8 mouse cellular contexts compared by ENCODE assay signal in genomic region chr9:42943781-42944535, GRCm38 (mm10). TPM values are rescaled to one million over a fixed set of nuclear protein-coding genes. Genes with fewer than 3 reads are reported as not detected.
A peak's percentile ranks its signal among the peaks of the same experiment; 100 is the strongest.
DNase-seq lines count a peak whose midpoint lies in the region; ATAC-seq and TF ChIP-seq lines count a peak whose summit lies in the region.

TSS of gene Grik4 (minus strand) at chr9:42944493.

- TF ChIP-seq POLR2A in limb, embryonic 14.5 days (IDR thresholded peaks at IDR 0.05; ENCODE audit: borderline replicate concordance, extremely low read depth, insufficient read depth, insufficient read length) = no peak

- peak within 1 kb of the TSS; percentile 88 for H3K9ac ChIP-seq in kidney, embryonic 14.5 days (ENCODE audit: low read depth, low read length)
- H3K9ac ChIP-seq in embryonic facial prominence, embryonic 14.5 days (ENCODE audit: low read depth, low read length) = peak within 1 kb of the TSS; percentile 82
- H3K9ac ChIP-seq in hindbrain, embryonic 14.5 days = peak within 1 kb of the TSS; percentile 94
- H3K9ac ChIP-seq in limb, embryonic 14.5 days (ENCODE audit: low read depth, low read length, severe bottlenecking) = peak within 1 kb of the TSS; percentile 81

- peak within 1 kb of the TSS; percentile 71 for H3K4me3 ChIP-seq in kidney, embryonic 14.5 days (ENCODE audit: low read length)
- peak within 1 kb of the TSS; percentile 66 for H3K4me3 ChIP-seq in embryonic facial prominence, embryonic 14.5 days (ENCODE audit: low read depth, low read length)
- H3K4me3 ChIP-seq in hindbrain, embryonic 14.5 days (replicated peaks; ENCODE audit: low read length) = peak within 1 kb of the TSS; percentile 81
- H3K4me3 ChIP-seq in limb, embryonic 14.5 days (replicated peaks; ENCODE audit: low read length) = peak within 1 kb of the TSS; percentile 73

- no peaks in the 10 kb centered on the region for H3K9me3 ChIP-seq in kidney, embryonic 14.5 days (ENCODE audit: control insufficient read depth, low read length)
- H3K9me3 ChIP-seq in embryonic facial prominence, embryonic 14.5 days (ENCODE audit: control insufficient read depth, low read length) = no peaks in the 10 kb centered on the region
- no peaks in the 10 kb centered on the region for H3K9me3 ChIP-seq in hindbrain, embryonic 14.5 days (ENCODE audit: control insufficient read depth, low read length)
- H3K9me3 ChIP-seq in limb, embryonic 14.5 days (ENCODE audit: control insufficient read depth, low read length) = no peaks in the 10 kb centered on the region

- ATAC-seq in kidney, embryonic 14.5 days (ENCODE audit: low FRiP score, low TSS enrichment) = peak; percentile 30
- ATAC-seq in embryonic facial prominence, embryonic 14.5 days (ENCODE audit: low read depth) = peak; percentile 90; the same call in 1 of the 2 replicates
- peak; percentile 23; the same call in 1 of the 2 replicates for ATAC-seq in hindbrain, embryonic 14.5 days (ENCODE audit: low FRiP score)
- ATAC-seq in limb, embryonic 14.5 days (ENCODE audit: low FRiP score, low read depth) = 0 out of 2 replicates have a peak, but pooled peaks have one; percentile 13

- peak within 1 kb of the TSS; percentile 37; the same call in 1 of the 2 replicates for H3K27ac ChIP-seq in kidney, embryonic 14.5 days (ENCODE audit: low read depth, low read length)
- H3K27ac ChIP-seq in embryonic facial prominence, embryonic 14.5 days (replicated peaks; ENCODE audit: low read depth, low read length) = no peak within 1 kb of the TSS
- peak within 1 kb of the TSS; percentile 81 for H3K27ac ChIP-seq in hindbrain, embryonic 14.5 days
- H3K27ac ChIP-seq in limb, embryonic 14.5 days (replicated peaks; ENCODE audit: low read depth, low read length) = no peak within 1 kb of the TSS

- peak within 1 kb of the TSS; percentile 97 for H3K4me2 ChIP-seq in kidney, embryonic 14.5 days (replicated peaks; ENCODE audit: low read depth, low read length)
- H3K4me2 ChIP-seq in embryonic facial prominence, embryonic 14.5 days (ENCODE audit: low read depth, low read length) = peak within 1 kb of the TSS; percentile 97
- peak within 1 kb of the TSS; percentile 95 for H3K4me2 ChIP-seq in hindbrain, embryonic 14.5 days (replicated peaks)
- H3K4me2 ChIP-seq in limb, embryonic 14.5 days (replicated peaks; ENCODE audit: low read depth, low read length, severe bottlenecking) = peak within 1 kb of the TSS; percentile 99

- no peaks in the 10 kb centered on the region for H3K36me3 ChIP-seq in kidney, embryonic 14.5 days (ENCODE audit: control insufficient read depth, insufficient read depth, low read length)
- H3K36me3 ChIP-seq in embryonic facial prominence, embryonic 14.5 days (ENCODE audit: control insufficient read depth, insufficient read depth, low read length) = no peaks in the 10 kb centered on the region
- no peaks in the 10 kb centered on the region for H3K36me3 ChIP-seq in hindbrain, embryonic 14.5 days (replicated peaks; ENCODE audit: control insufficient read depth, insufficient read depth)
- no peaks in the 10 kb centered on the region for H3K36me3 ChIP-seq in limb, embryonic 14.5 days (ENCODE audit: control insufficient read depth, insufficient read depth, low read length)

- peaks cover 19% of the 10 kb centered on the region for H3K4me1 ChIP-seq in kidney, embryonic 14.5 days (ENCODE audit: control insufficient read depth, insufficient read depth, low read length)
- peaks cover 15% of the 10 kb centered on the region for H3K4me1 ChIP-seq in embryonic facial prominence, embryonic 14.5 days (ENCODE audit: control insufficient read depth, insufficient read depth, low read length)
- 0 out of 2 replicates have a peak, but pooled peaks cover 11% of the 10 kb centered on the region for H3K4me1 ChIP-seq in hindbrain, embryonic 14.5 days (replicated peaks; ENCODE audit: control insufficient read depth, insufficient read depth, low read length)
- H3K4me1 ChIP-seq in limb, embryonic 14.5 days (ENCODE audit: control insufficient read depth, insufficient read depth, low read length) = peaks cover 7% of the 10 kb centered on the region

- DNase-seq in kidney, adult 11 months = no peak
- DNase-seq in ZHBTc4 (ENCODE audit: low read depth, low spot score) = peak; percentile 70
- no peak for DNase-seq in embryonic facial prominence, embryonic 14.5 days (ENCODE audit: low spot score)
- DNase-seq in hindbrain, embryonic 14.5 days (ENCODE audit: low spot score) = peak; percentile 51
- DNase-seq in limb, embryonic 14.5 days (ENCODE audit: low spot score) = no peak
- DNase-seq in neural tube, embryonic 10.5 days (ENCODE audit: extremely low spot score, low spot score) = peak; percentile 68
- DNase-seq in spleen, postnatal 36 days (ENCODE audit: low spot score in 2 of 2) = no peak

- WGBS in kidney, embryonic 14.5 days = under 1% methylated on average over 32 of the region's 68 CpGs
- under 1% methylated on average over 43 of the region's 68 CpGs for WGBS in embryonic facial prominence, embryonic 14.5 days
- WGBS in hindbrain, embryonic 14.5 days = 0% methylated on average over 55 of the region's 68 CpGs
- WGBS in limb, embryonic 14.5 days = under 1% methylated on average over 38 of the region's 68 CpGs

- H3K27me3 ChIP-seq in kidney, embryonic 14.5 days (ENCODE audit: control insufficient read depth, insufficient read depth, low read length) = peaks cover 5% of the 10 kb centered on the region; the same call in 1 of the 2 replicates
- H3K27me3 ChIP-seq in embryonic facial prominence, embryonic 14.5 days (replicated peaks; ENCODE audit: control insufficient read depth, insufficient read depth, low read length) = peaks cover 13% of the 10 kb centered on the region; the same call in 1 of the 2 replicates
- no peaks in the 10 kb centered on the region for H3K27me3 ChIP-seq in hindbrain, embryonic 14.5 days (ENCODE audit: control insufficient read depth, insufficient read depth, low read length)
- peaks cover 9% of the 10 kb centered on the region for H3K27me3 ChIP-seq in limb, embryonic 14.5 days (ENCODE audit: control insufficient read depth, insufficient read depth, low read length)

RNA-seq across cellular contexts. Expression of gene Grik4, which starts in this region (rescaled TPM):
- 1.9 and 2.0 TPM in 2 replicates for polyA plus RNA-seq in kidney, embryonic 14.5 days (2014; fragmentation: Nextera tagmentation; extraction: Ambion mirVana)
- polyA plus RNA-seq in embryonic facial prominence, embryonic 14.5 days (2014; fragmentation: Nextera tagmentation; extraction: Ambion mirVana) = 0.78 and 1.1 TPM in 2 replicates
- 5.1 and 5.8 TPM in 2 replicates for polyA plus RNA-seq in hindbrain, embryonic 14.5 days (2014; fragmentation: Nextera tagmentation; extraction: Ambion mirVana)
- polyA plus RNA-seq in limb, embryonic 14.5 days (2012; rRNA removed) = 2.4 and 2.7 TPM in 2 replicates
- 0.85 and 1.5 TPM in 2 replicates for polyA plus RNA-seq in limb, embryonic 14.5 days (2014; fragmentation: Nextera tagmentation; extraction: Ambion mirVana)

Comparison
In these comparisons a context has a peak if more than half of its experiments do, and no peak if none do; other contexts are left out.
1. ATAC-seq: peak in every context shown above with its lines; median percentile 90 in embryonic facial prominence, embryonic 14.5 days; 30 in kidney, embryonic 14.5 days; 23 in hindbrain, embryonic 14.5 days; 13 in limb, embryonic 14.5 days.
2. H3K27ac ChIP-seq: peak in kidney, embryonic 14.5 days (single experiment) and hindbrain, embryonic 14.5 days (single experiment); none in embryonic facial prominence, embryonic 14.5 days (single experiment) and limb, embryonic 14.5 days (single experiment).
3. DNase-seq: peak in ZHBTc4 (single experiment), hindbrain, embryonic 14.5 days (single experiment) and neural tube, embryonic 10.5 days (single experiment); none in kidney, adult 11 months (single experiment), embryonic facial prominence, embryonic 14.5 days (single experiment), limb, embryonic 14.5 days (single experiment) and spleen, postnatal 36 days (0 of 2).
4. Peak in every context shown above with its lines, with median percentiles within 50 percentile points of each other: H3K4me2 ChIP-seq, H3K4me3 ChIP-seq and H3K9ac ChIP-seq.